Mouse (Mus musculus) heart, embryonic 14.5 days (tissue): ENCODE measurements around the gene Crym. TPM values are rescaled to one million over a fixed set of nuclear protein-coding genes. Genes with fewer than 3 reads are reported as not detected.

Experiments used
- ATAC-seq: fragments of 200-750 bp; cut with Nextera tagmentation; 2 replicates; pipeline ENCODE4 v1.8.0; 2017; ENCODE audit warnings: low read depth, moderate TSS enrichment; ENCODE audit not compliant: insufficient number of reproducible peaks, insufficient read depth, low FRiP score
- H3K27ac ChIP-seq, 2 experiments: fragments of 200-500 bp in 1 of 2; fragments of 300-500 bp in 1 of 2; sonication (generic) in 1 of 2; replicated peaks in 1 of 2; 2 replicates each; pipeline ENCODE4 v1.5.1; 2012 to 2014; ENCODE audit warnings: low read depth in 2 of 2, low read length in 2 of 2, control low read depth in 1 of 2, mild to moderate bottlenecking in 1 of 2, mixed read lengths in 1 of 2; ENCODE audit not compliant: control insufficient read depth in 1 of 2, insufficient read depth in 1 of 2
- H3K27me3 ChIP-seq: fragments of 300-500 bp; sonication (generic); 2 replicates; pipeline ENCODE4 v1.6.1; 2014; ENCODE audit warnings: mild to moderate bottlenecking, low read length, control low read depth; ENCODE audit not compliant: control insufficient read depth, insufficient read depth
- H3K36me3 ChIP-seq: fragments of 300-500 bp; sonication (generic); 2 replicates; pipeline ENCODE4 v1.6.1; 2014; ENCODE audit warnings: mild to moderate bottlenecking, control low read depth, low read length, mixed read lengths; ENCODE audit not compliant: control insufficient read depth, insufficient read depth
- H3K4me1 ChIP-seq, 2 experiments: fragments of 200-500 bp in 1 of 2; fragments of 300-500 bp in 1 of 2; sonication (generic) in 1 of 2; 2 replicates each; pipeline ENCODE4 v1.6.1; 2012 to 2014; ENCODE audit warnings: low read length in 2 of 2, control low read depth in 1 of 2, mixed read lengths in 1 of 2; ENCODE audit not compliant: control insufficient read depth in 2 of 2, insufficient read depth in 2 of 2
- H3K4me2 ChIP-seq: fragments of 300-500 bp; sonication (generic); 2 replicates; pipeline ENCODE4 v1.6.1; 2014; ENCODE audit warnings: mild to moderate bottlenecking, low read length
- H3K4me3 ChIP-seq, 2 experiments: fragments of 200-500 bp in 1 of 2; fragments of 300-500 bp in 1 of 2; sonication (generic) in 1 of 2; 2 replicates each; pipeline ENCODE4 v1.5.1; 2012 to 2014; ENCODE audit warnings: low read length in 2 of 2, mild to moderate bottlenecking in 2 of 2, control low read depth in 1 of 2, low read depth in 1 of 2, moderate library complexity in 1 of 2; ENCODE audit not compliant: control insufficient read depth in 1 of 2, insufficient read depth in 1 of 2
- H3K9ac ChIP-seq: fragments of 300-500 bp; sonication (generic); 2 replicates; pipeline ENCODE4 v1.6.1; 2014; ENCODE audit warnings: mild to moderate bottlenecking, low read length
- H3K9me3 ChIP-seq: fragments of 300-500 bp; sonication (generic); 2 replicates; pipeline ENCODE4 v1.6.1; 2016; ENCODE audit warnings: low read length, control low read depth; ENCODE audit not compliant: control insufficient read depth
- WGBS: fragments of 180-500 bp; shearing (Covaris S2); extraction: QIAGEN DNeasy Blood & Tissue Kit; methylation state at CpG from one replicate; pipeline ENCODE4 v1.1.7; 2014; 5-methylcytosine and 5-hydroxymethylcytosine counted together
- polyA plus RNA-seq: library from polyadenylated mRNA; unstranded; fragments of >200 nt; fragmentation: Nextera tagmentation; extraction: Ambion mirVana; gene quantifications from 2 replicates; pipeline ENCODE4 v1.2.1, GENCODE M21; 2014

Crym gene
- polyA plus RNA-seq, 1 experiment from 2014 or later: 2.3 TPM

GRCm38 (mm10) chr7:120157575-120158061, 44.3 kb downstream of the Crym start:
- Histone ChIP-seq H3K27ac (no peak overlapping the region), H3K4me2 (no peak overlapping the region), H3K4me1 (no peaks in the 10 kb centered on the region), H3K9ac (no peak overlapping the region), H3K9me3 (no peaks in the 10 kb centered on the region), H3K4me3 (no peak overlapping the region), H3K36me3 (no peaks in the 10 kb centered on the region), H3K27me3 (no peaks in the 10 kb centered on the region)
- 54% methylated on average over 5 of the region's 5 CpGs for WGBS
- ATAC-seq: no peak

GRCm38 (mm10) chr7:120156841-120157409, 45.0 kb downstream of the Crym start:
- H3K9ac ChIP-seq: no peak overlapping the region
- H3K9me3 ChIP-seq: no peaks in the 10 kb centered on the region
- no peak overlapping the region for H3K27ac ChIP-seq
- no peak overlapping the region for H3K4me3 ChIP-seq
- H3K36me3 ChIP-seq: no peaks in the 10 kb centered on the region
- ATAC-seq: no peak
- no peaks in the 10 kb centered on the region for H3K27me3 ChIP-seq
- no peaks in the 10 kb centered on the region for H3K4me1 ChIP-seq
- no peak overlapping the region for H3K4me2 ChIP-seq
- WGBS: 36% methylated on average over 2 of the region's 2 CpGs

GRCm38 (mm10) chr7:120150898-120151297, 51.0 kb downstream of the Crym start:
- WGBS: 81% methylated on average over 2 of the region's 2 CpGs
- no peak for ATAC-seq
- Histone ChIP-seq H3K9me3 (no peaks in the 10 kb centered on the region), H3K27me3 (no peaks in the 10 kb centered on the region), H3K4me1 (no peaks in the 10 kb centered on the region), H3K27ac (no peak overlapping the region), H3K36me3 (no peaks in the 10 kb centered on the region), H3K4me3 (no peak overlapping the region), H3K4me2 (no peak overlapping the region), H3K9ac (no peak overlapping the region)

GRCm38 (mm10) chr7:120150257-120150656, 51.7 kb downstream of the Crym start:
- no peak overlapping the region for H3K9ac ChIP-seq
- WGBS: 49% methylated on average over 3 of the region's 3 CpGs
- H3K27me3 ChIP-seq: no peaks in the 10 kb centered on the region
- H3K9me3 ChIP-seq: no peaks in the 10 kb centered on the region
- no peak for ATAC-seq
- H3K4me3 ChIP-seq: no peak overlapping the region
- H3K4me1 ChIP-seq: no peaks in the 10 kb centered on the region
- H3K27ac ChIP-seq: no peak overlapping the region
- no peak overlapping the region for H3K4me2 ChIP-seq
- no peaks in the 10 kb centered on the region for H3K36me3 ChIP-seq

- Histone ChIP-seq H3K4me3 (no peak within 1 kb of the TSS), H3K36me3 (no peaks in the 10 kb centered on the region), H3K27ac (no peak within 1 kb of the TSS), H3K4me1 (0 out of 4 replicates have a peak, but pooled peaks cover 0 to 5% of the 10 kb centered on the region in 2 experiments), H3K4me2 (no peak within 1 kb of the TSS), H3K27me3 (no peaks in the 10 kb centered on the region), H3K9ac (no peak within 1 kb of the TSS), H3K9me3 (no peaks in the 10 kb centered on the region)
- WGBS: 68% methylated on average over 9 of the region's 9 CpGs
- no peak for ATAC-seq
These were observed 56.7 kb downstream of the Crym start, which contains the start of gene Zp2 for GRCm38 (mm10) chr7:120145191-120145590. Gene Zp2, minus strand, starts transcription at chr7:120145291.

GRCm38 (mm10) chr7:120142743-120143142, 59.2 kb downstream of the Crym start:
- Histone ChIP-seq H3K4me1 (0 out of 4 replicates have a peak, but pooled peaks cover 0 to 5% of the 10 kb centered on the region in 2 experiments), H3K4me2 (no peak overlapping the region), H3K36me3 (no peaks in the 10 kb centered on the region), H3K4me3 (no peak overlapping the region), H3K9me3 (no peaks in the 10 kb centered on the region), H3K9ac (no peak overlapping the region), H3K27me3 (no peaks in the 10 kb centered on the region), H3K27ac (no peak overlapping the region)
- no peak for ATAC-seq
- WGBS: 64% methylated on average over 1 of the region's 1 CpGs

Other genes starting within 250 kb of the Crym start
- gene Dnah3, start 106.8 kb downstream of the Crym start, polyA plus RNA-seq: not detected in 2 replicates
- gene Tmem159, start 99.8 kb downstream of the Crym start, polyA plus RNA-seq: 24.4 and 25.1 TPM in 2 replicates
- not detected in 2 replicates for gene Zp2, start 56.8 kb downstream of the Crym start, polyA plus RNA-seq
- gene Anks4b, start 28.3 kb downstream of the Crym start, polyA plus RNA-seq: not detected in 2 replicates
- gene Abca14, start 1.9 kb upstream of the Crym start, polyA plus RNA-seq: not detected in 2 replicates
- not detected in 2 replicates for gene Abca15, start 126.6 kb upstream of the Crym start, polyA plus RNA-seq
- not detected in 2 replicates for gene Abca16, start 207.5 kb upstream of the Crym start, polyA plus RNA-seq